Mouse (Mus musculus): ENCODE measurements at regions not wholly inside any gene's neighbourhood (a gene's known extent, or its start where the extent isn't known, plus 50 kb on each side); places are given as distances from the start of the nearest gene placed in this dataset.

DNA sequence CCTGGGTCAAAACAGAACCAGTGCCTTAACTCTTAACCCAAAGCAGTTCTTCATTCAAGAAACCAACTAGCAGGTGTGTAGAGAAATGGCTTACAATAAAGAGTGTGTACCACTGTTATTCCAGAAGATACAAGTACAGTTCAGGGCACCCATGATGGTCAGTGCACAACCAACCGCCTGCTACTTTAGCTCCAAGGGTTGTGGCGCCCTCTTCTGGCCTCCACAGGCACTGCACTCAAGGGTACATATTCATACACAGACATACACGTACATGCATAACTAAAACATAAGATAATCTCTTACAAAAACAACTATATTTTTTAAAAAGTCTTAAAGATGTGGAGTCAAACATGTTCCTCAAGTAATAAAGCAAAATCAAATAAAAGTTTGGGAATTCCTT is 65.9 kb upstream of the Peli2 start:
- ATAC-seq (ENCODE audit: low FRiP score, low read depth) (no peak), DNase-seq (ENCODE audit: low spot score) (no peak)
- H3K27ac ChIP-seq (replicated peaks; ENCODE audit: low read depth, low read length) = no peak overlapping the region
- no peak overlapping the region for H3K9ac ChIP-seq (ENCODE audit: low read depth, low read length, severe bottlenecking)
- no peaks in the 10 kb centered on the region for H3K27me3 ChIP-seq (ENCODE audit: control insufficient read depth, insufficient read depth, low read length)
- no peaks in the 10 kb centered on the region for H3K36me3 ChIP-seq (ENCODE audit: control insufficient read depth, insufficient read depth, low read length)
- no peaks in the 10 kb centered on the region for H3K9me3 ChIP-seq (ENCODE audit: control insufficient read depth, low read length)
- H3K4me2 ChIP-seq (replicated peaks; ENCODE audit: low read depth, low read length, severe bottlenecking) = no peak overlapping the region
- no peak overlapping the region for H3K4me3 ChIP-seq (replicated peaks; ENCODE audit: low read length)
- no peaks in the 10 kb centered on the region for H3K4me1 ChIP-seq (ENCODE audit: control insufficient read depth, insufficient read depth, low read length)
- 67% methylated on average over 3 of the region's 3 CpGs for WGBS
- TF ChIP-seq POLR2A (IDR thresholded peaks at IDR 0.05; ENCODE audit: borderline replicate concordance, extremely low read depth, insufficient read depth, insufficient read length) = no peak

DNA sequence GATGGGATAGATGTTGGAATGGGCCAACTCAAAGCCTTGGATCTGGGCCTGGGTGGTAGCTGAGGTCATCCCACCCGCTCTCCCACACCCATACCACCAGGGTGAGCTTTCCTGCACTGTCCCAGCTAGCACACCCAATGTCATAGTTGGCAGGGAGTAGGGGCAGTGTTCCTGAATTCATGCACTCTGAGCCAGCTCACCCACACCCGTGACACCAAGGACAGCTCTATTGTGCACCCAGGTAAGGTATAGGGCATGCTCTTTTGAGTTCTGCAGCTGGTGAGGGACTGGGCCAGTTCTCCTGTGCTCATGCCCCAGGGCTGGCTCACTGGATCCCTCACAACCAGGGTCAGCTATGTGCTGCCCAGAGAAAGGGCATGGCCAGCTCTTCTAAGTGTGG is 64.8 kb upstream of the Peli2 start:
- Histone ChIP-seq H3K4me1 (ENCODE audit: control insufficient read depth, insufficient read depth, low read length) (no peaks in the 10 kb centered on the region), H3K27me3 (ENCODE audit: control insufficient read depth, insufficient read depth, low read length) (no peaks in the 10 kb centered on the region), H3K4me2 (replicated peaks; ENCODE audit: low read depth, low read length, severe bottlenecking) (no peak overlapping the region), H3K4me3 (replicated peaks; ENCODE audit: low read length) (no peak overlapping the region), H3K27ac (replicated peaks; ENCODE audit: low read depth, low read length) (no peak overlapping the region), H3K9me3 (ENCODE audit: control insufficient read depth, low read length) (no peaks in the 10 kb centered on the region), H3K36me3 (ENCODE audit: control insufficient read depth, insufficient read depth, low read length) (no peaks in the 10 kb centered on the region), H3K9ac (ENCODE audit: low read depth, low read length, severe bottlenecking) (no peak overlapping the region)
- 94% methylated on average over 2 of the region's 2 CpGs for WGBS
- TF ChIP-seq POLR2A (IDR thresholded peaks at IDR 0.05; ENCODE audit: borderline replicate concordance, extremely low read depth, insufficient read depth, insufficient read length) = no peak
- ATAC-seq (ENCODE audit: low FRiP score, low read depth) = no peak
- no peak for DNase-seq (ENCODE audit: low spot score)

- H3K27me3 ChIP-seq (ENCODE audit: control insufficient read depth, insufficient read depth, low read length) = no peaks in the 10 kb centered on the region
- H3K27ac ChIP-seq (replicated peaks; ENCODE audit: low read depth, low read length) = no peak overlapping the region
- H3K36me3 ChIP-seq (ENCODE audit: control insufficient read depth, insufficient read depth, low read length) = no peaks in the 10 kb centered on the region
- H3K4me3 ChIP-seq (replicated peaks; ENCODE audit: low read length) = no peak overlapping the region
- no peaks in the 10 kb centered on the region for H3K9me3 ChIP-seq (ENCODE audit: control insufficient read depth, low read length)
- no peak for DNase-seq (ENCODE audit: low spot score)
- WGBS = 85% methylated on average over 9 of the region's 9 CpGs
- no peak overlapping the region for H3K9ac ChIP-seq (ENCODE audit: low read depth, low read length, severe bottlenecking)
- ATAC-seq (ENCODE audit: low FRiP score, low read depth) = no peak
- TF ChIP-seq POLR2A (IDR thresholded peaks at IDR 0.05; ENCODE audit: borderline replicate concordance, extremely low read depth, insufficient read depth, insufficient read length) = no peak
- no peak overlapping the region for H3K4me2 ChIP-seq (replicated peaks; ENCODE audit: low read depth, low read length, severe bottlenecking)
- no peaks in the 10 kb centered on the region for H3K4me1 ChIP-seq (ENCODE audit: control insufficient read depth, insufficient read depth, low read length)
Measured at GRCm38 (mm10) chr14:48058234-48058868, 62.3 kb upstream of the Peli2 start.

DNA sequence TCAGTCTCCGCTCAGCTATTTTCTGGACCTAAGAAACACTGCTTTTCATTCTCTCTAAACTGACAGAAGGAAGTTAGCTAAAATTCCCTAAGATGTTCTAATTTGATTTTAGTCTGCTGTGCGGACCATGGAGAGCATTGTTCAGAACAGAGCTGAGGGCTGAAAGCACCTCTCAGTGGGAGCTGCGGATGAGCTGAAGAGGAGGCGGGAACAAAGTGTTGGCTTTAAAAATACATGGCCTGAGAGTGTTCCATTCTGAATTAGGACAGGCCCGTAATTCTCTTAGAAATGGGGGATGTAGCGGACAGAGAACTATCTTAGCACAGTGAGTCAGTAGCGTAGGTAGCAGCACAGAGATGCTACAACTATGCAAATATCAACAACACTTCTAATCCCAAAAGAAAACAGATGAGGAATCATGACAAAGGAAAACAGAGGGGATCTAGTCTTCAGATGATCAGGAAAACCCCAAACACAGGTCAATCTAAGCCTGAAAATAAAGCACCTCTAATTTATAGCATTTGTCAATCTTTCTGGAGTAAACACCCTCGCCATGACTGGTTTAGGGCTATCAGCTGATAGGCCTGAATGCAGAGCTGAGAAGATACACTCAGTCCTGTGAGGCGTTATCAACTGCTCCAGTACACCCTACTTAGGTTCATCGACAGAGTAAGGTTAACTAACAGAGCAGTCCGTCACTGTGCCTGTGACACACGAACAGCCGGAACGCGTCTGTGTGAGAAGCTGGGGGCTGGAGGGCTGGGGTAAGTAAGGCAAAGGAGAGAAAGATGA is 60.8 kb upstream of the Peli2 start:
- H3K27me3 ChIP-seq (ENCODE audit: control insufficient read depth, insufficient read depth, low read length) = no peaks in the 10 kb centered on the region
- no peak for ATAC-seq (ENCODE audit: low FRiP score, low read depth)
- no peak overlapping the region for H3K9ac ChIP-seq (ENCODE audit: low read depth, low read length, severe bottlenecking)
- 81% methylated on average over 15 of the region's 15 CpGs for WGBS
- no peaks in the 10 kb centered on the region for H3K36me3 ChIP-seq (ENCODE audit: control insufficient read depth, insufficient read depth, low read length)
- H3K9me3 ChIP-seq (ENCODE audit: control insufficient read depth, low read length) = no peaks in the 10 kb centered on the region
- H3K4me1 ChIP-seq (ENCODE audit: control insufficient read depth, insufficient read depth, low read length) = no peaks in the 10 kb centered on the region
- no peak for DNase-seq (ENCODE audit: low spot score)
- no peak overlapping the region for H3K4me3 ChIP-seq (replicated peaks; ENCODE audit: low read length)
- no peak overlapping the region for H3K4me2 ChIP-seq (replicated peaks; ENCODE audit: low read depth, low read length, severe bottlenecking)
- no peak for TF ChIP-seq POLR2A (IDR thresholded peaks at IDR 0.05; ENCODE audit: borderline replicate concordance, extremely low read depth, insufficient read depth, insufficient read length)
- no peak overlapping the region for H3K27ac ChIP-seq (replicated peaks; ENCODE audit: low read depth, low read length)

GRCm38 (mm10) chr14:48068641-48069040 is 52.0 kb upstream of the Peli2 start:
- no peaks in the 10 kb centered on the region for H3K27me3 ChIP-seq (ENCODE audit: control insufficient read depth, insufficient read depth, low read length)

More at GRCm38 (mm10) chr14:48068641-48069040, 52.0 kb upstream of the Peli2 start:
- DNase-seq (ENCODE audit: low spot score) (no peak), ATAC-seq (ENCODE audit: low FRiP score, low read depth) (no peak)
- no peaks in the 10 kb centered on the region for H3K9me3 ChIP-seq (ENCODE audit: control insufficient read depth, low read length)
- no peaks in the 10 kb centered on the region; the same call in 1 of the 2 replicates for H3K4me1 ChIP-seq (ENCODE audit: control insufficient read depth, insufficient read depth, low read length)
- H3K4me2 ChIP-seq (replicated peaks; ENCODE audit: low read depth, low read length, severe bottlenecking) = no peak overlapping the region
- no peak overlapping the region for H3K9ac ChIP-seq (ENCODE audit: low read depth, low read length, severe bottlenecking)
- no peak overlapping the region for H3K4me3 ChIP-seq (replicated peaks; ENCODE audit: low read length)
- no peak overlapping the region for H3K27ac ChIP-seq (replicated peaks; ENCODE audit: low read depth, low read length)
- 77% methylated on average over 3 of the region's 3 CpGs for WGBS
- no peak for TF ChIP-seq POLR2A (IDR thresholded peaks at IDR 0.05; ENCODE audit: borderline replicate concordance, extremely low read depth, insufficient read depth, insufficient read length)
- no peaks in the 10 kb centered on the region for H3K36me3 ChIP-seq (ENCODE audit: control insufficient read depth, insufficient read depth, low read length)

All from limb, embryonic 14.5 days (tissue).